In the genomic region with DNA sequence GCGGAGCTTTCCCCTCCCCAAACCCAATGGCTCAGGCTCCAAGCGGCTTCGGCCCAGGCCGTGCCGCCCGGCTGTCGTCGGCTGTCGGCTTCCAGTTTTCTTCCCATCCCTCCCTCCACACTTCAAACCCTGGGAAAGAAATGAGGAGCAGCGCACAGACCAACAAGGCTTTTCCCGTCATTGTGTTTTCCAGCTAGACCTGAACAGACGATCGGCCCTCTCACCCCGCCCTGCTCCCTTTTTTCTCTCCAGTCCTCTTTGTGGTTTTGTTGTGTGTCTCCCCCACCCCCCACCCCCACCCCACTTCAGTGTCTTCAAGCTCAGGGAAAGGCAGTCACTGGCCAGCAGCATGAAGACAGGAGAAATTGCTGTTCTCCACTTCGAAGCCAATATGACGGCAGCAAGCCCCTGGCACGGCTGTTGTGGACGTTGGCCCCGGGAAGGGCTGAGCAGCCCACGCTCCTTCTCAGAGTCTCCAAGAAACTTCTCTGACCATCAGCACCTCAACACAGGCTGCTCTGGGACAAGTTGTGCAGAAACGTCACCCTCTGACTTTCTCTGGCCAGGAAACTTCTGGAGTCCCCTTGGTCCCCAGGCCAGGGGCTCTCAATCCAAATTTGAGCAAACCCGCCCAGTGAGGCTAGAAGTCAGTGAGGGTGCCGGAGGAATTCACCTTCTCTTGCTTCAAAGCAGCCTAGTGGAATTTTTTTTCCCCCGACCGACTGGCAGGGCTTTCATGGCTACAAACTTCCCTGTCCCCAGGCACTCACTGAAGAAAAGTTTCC, we compare ENCODE assay signal across 11 mouse cellular contexts. TPM values are rescaled to one million over a fixed set of nuclear protein-coding genes. Genes with fewer than 3 reads are reported as not detected.
A peak's percentile ranks its signal among the peaks of the same experiment; 100 is the strongest.
DNase-seq lines count a peak whose midpoint lies in the region; ATAC-seq lines count a peak whose summit lies in the region.
"Had no signal": no experiment of that assay in that cellular context is flagged by ENCODE, and none has a peak within 500 bp of the region (broad histone marks: within the 10 kb centered on the region; RNA-seq: fewer than 3 reads in every experiment).

No protein-coding gene starts in this region.

- peak overlapping the region; percentile 21 for H3K4me2 ChIP-seq in limb, embryonic 12.5 days
- 0 out of 2 replicates have a peak overlapping the region, but pooled peaks have one; percentile 10 for H3K4me2 ChIP-seq in limb, embryonic 15.5 days

- H3K9me3 ChIP-seq in limb, embryonic 12.5 days = no peaks in the 10 kb centered on the region
- no peaks in the 10 kb centered on the region for H3K9me3 ChIP-seq in limb, embryonic 10.5 days (replicated peaks)
- 0 out of 2 replicates have a peak, but pooled peaks cover 4% of the 10 kb centered on the region for H3K9me3 ChIP-seq in embryonic facial prominence, embryonic 10.5 days
- H3K9me3 ChIP-seq in limb, embryonic 15.5 days = no peaks in the 10 kb centered on the region

- H3K36me3 ChIP-seq in limb, embryonic 12.5 days = no peaks in the 10 kb centered on the region
- no peaks in the 10 kb centered on the region for H3K36me3 ChIP-seq in limb, embryonic 10.5 days
- H3K36me3 ChIP-seq in embryonic facial prominence, embryonic 10.5 days (replicated peaks) = no peaks in the 10 kb centered on the region
- H3K36me3 ChIP-seq in limb, embryonic 15.5 days = no peaks in the 10 kb centered on the region

- H3K4me1 ChIP-seq in limb, embryonic 12.5 days (replicated peaks) = peaks cover 14% of the 10 kb centered on the region
- H3K4me1 ChIP-seq in limb, embryonic 10.5 days = peaks cover 19% of the 10 kb centered on the region
- peaks cover 22% of the 10 kb centered on the region for H3K4me1 ChIP-seq in embryonic facial prominence, embryonic 10.5 days
- peaks cover 13% of the 10 kb centered on the region for H3K4me1 ChIP-seq in limb, embryonic 15.5 days

- H3K4me3 ChIP-seq in limb, embryonic 12.5 days (replicated peaks) = no peak overlapping the region
- H3K4me3 ChIP-seq in limb, embryonic 10.5 days = no peak overlapping the region
- peak overlapping the region; percentile 14; the same call in 1 of the 2 replicates for H3K4me3 ChIP-seq in embryonic facial prominence, embryonic 10.5 days
- no peak overlapping the region for H3K4me3 ChIP-seq in limb, embryonic 15.5 days

- H3K27ac ChIP-seq in limb, embryonic 12.5 days = no peak overlapping the region
- no peak overlapping the region for H3K27ac ChIP-seq in limb, embryonic 10.5 days
- H3K27ac ChIP-seq in embryonic facial prominence, embryonic 10.5 days (replicated peaks) = peak overlapping the region; percentile 35
- no peak overlapping the region for H3K27ac ChIP-seq in limb, embryonic 15.5 days
- H3K27ac ChIP-seq: macrophage had no signal

- no peak for ATAC-seq in limb, embryonic 12.5 days (ENCODE audit: insufficient number of reproducible peaks, insufficient read depth, low FRiP score, low TSS enrichment, low read depth)
- ATAC-seq in limb, embryonic 15.5 days (ENCODE audit: insufficient number of reproducible peaks, low FRiP score, low TSS enrichment, low read depth) = no peak

- peaks cover 8% of the 10 kb centered on the region for H3K27me3 ChIP-seq in limb, embryonic 12.5 days
- H3K27me3 ChIP-seq in limb, embryonic 10.5 days (ENCODE audit: low read depth, poor library complexity, severe bottlenecking) = peaks cover 6% of the 10 kb centered on the region; the same call in 1 of the 2 replicates
- H3K27me3 ChIP-seq in embryonic facial prominence, embryonic 10.5 days (replicated peaks; ENCODE audit: low read depth, poor library complexity, severe bottlenecking) = peaks cover 20% of the 10 kb centered on the region
- H3K27me3 ChIP-seq in limb, embryonic 15.5 days = no peaks in the 10 kb centered on the region

- DNase-seq in limb, embryonic 10.5 days (ENCODE audit: low spot score) = no peak
- DNase-seq in embryonic facial prominence, embryonic 10.5 days (ENCODE audit: low spot score) = no peak
- DNase-seq in heart, adult 18-20 months = peak; percentile 44 to 50
- DNase-seq in c-Kit-positive CD71-positive TER-119-positive erythroid progenitor cells, embryonic 14.5 days (ENCODE audit: low spot score) = no peak
- DNase-seq in adrenal gland, adult (ENCODE audit: inconsistent age in 2 of 2, low spot score in 1 of 2) = no peak

- 0 out of 2 replicates have a peak overlapping the region, but pooled peaks have one; percentile 4 for H3K9ac ChIP-seq in limb, embryonic 12.5 days (replicated peaks)
- H3K9ac ChIP-seq in limb, embryonic 15.5 days = no peak overlapping the region

- 45% methylated on average over 25 of the region's 25 CpGs for WGBS in limb, embryonic 12.5 days
- 49% methylated on average over 25 of the region's 25 CpGs for WGBS in limb, embryonic 10.5 days
- 43% methylated on average over 25 of the region's 25 CpGs for WGBS in embryonic facial prominence, embryonic 10.5 days
- 41% methylated on average over 25 of the region's 25 CpGs for WGBS in limb, embryonic 15.5 days

RNA-seq across cellular contexts. Expression of a gene that starts 35.6 kb away (rescaled TPM):
- 6.8 and 7.2 TPM in 2 replicates for polyA plus RNA-seq in limb, embryonic 12.5 days (2016; fragmentation: Nextera tagmentation; extraction: Ambion mirVana)
- polyA plus RNA-seq in limb, embryonic 10.5 days (2016; fragmentation: Nextera tagmentation; extraction: Ambion mirVana) = 3.9 and 5.3 TPM in 2 replicates
- polyA plus RNA-seq in embryonic facial prominence, embryonic 10.5 days (2016; fragmentation: Nextera tagmentation; extraction: Ambion mirVana) = 4.2 and 4.7 TPM in 2 replicates
- total RNA-seq in heart, adult 18-20 months (2021) = 10 to 100 TPM; 26.9 to 31.0 TPM
- 4.2 and 4.3 TPM in 2 replicates for polyA plus RNA-seq in limb, embryonic 15.5 days (2015; fragmentation: Nextera tagmentation; extraction: Ambion mirVana)

RNA-seq across cellular contexts. Expression of a gene that starts 47.0 kb away (rescaled TPM):
- polyA plus RNA-seq in limb, embryonic 12.5 days (2016; fragmentation: Nextera tagmentation; extraction: Ambion mirVana) = 16.1 and 18.3 TPM in 2 replicates
- 78.5 and 105 TPM in 2 replicates for polyA plus RNA-seq in limb, embryonic 10.5 days (2016; fragmentation: Nextera tagmentation; extraction: Ambion mirVana)
- 36.9 and 43.2 TPM in 2 replicates for polyA plus RNA-seq in embryonic facial prominence, embryonic 10.5 days (2016; fragmentation: Nextera tagmentation; extraction: Ambion mirVana)
- total RNA-seq in heart, adult 18-20 months (2021) = not detected
- polyA plus RNA-seq in limb, embryonic 15.5 days (2015; fragmentation: Nextera tagmentation; extraction: Ambion mirVana) = 0.31 and 0.51 TPM in 2 replicates
- total RNA-seq: common myeloid progenitor, adult 5-6 weeks; granulocyte monocyte progenitor cell, adult 5-6 weeks; MEL had no signal
- polyA plus RNA-seq: macrophage had no signal

RNA-seq across cellular contexts. Expression of a gene that starts 53.7 kb away (rescaled TPM):
- 12.2 and 12.8 TPM in 2 replicates for polyA plus RNA-seq in limb, embryonic 12.5 days (2016; fragmentation: Nextera tagmentation; extraction: Ambion mirVana)
- polyA plus RNA-seq in limb, embryonic 10.5 days (2016; fragmentation: Nextera tagmentation; extraction: Ambion mirVana) = 13.3 and 14.9 TPM in 2 replicates
- 12.0 and 12.4 TPM in 2 replicates for polyA plus RNA-seq in embryonic facial prominence, embryonic 10.5 days (2016; fragmentation: Nextera tagmentation; extraction: Ambion mirVana)
- total RNA-seq in heart, adult 18-20 months (2021) = 10 to 100 TPM; 17.5 to 18.3 TPM
- polyA plus RNA-seq in limb, embryonic 15.5 days (2015; fragmentation: Nextera tagmentation; extraction: Ambion mirVana) = 12.4 and 20.6 TPM in 2 replicates

Comparison
In these comparisons a context has a peak if more than half of its experiments do, and no peak if none do; other contexts are left out.
1. RNA of a gene that starts 47.0 kb away (polyA plus RNA-seq): 78.5 to 105 TPM in limb, embryonic 10.5 days, 36.9 to 43.2 TPM in embryonic facial prominence, embryonic 10.5 days and 16.1 to 18.3 TPM in limb, embryonic 12.5 days; 0.31 to 0.51 TPM in limb, embryonic 15.5 days; every median in the first group is over 10 times any median in the second.
2. DNase-seq: peak in heart, adult 18-20 months (2 of 2); none in limb, embryonic 10.5 days (single experiment), embryonic facial prominence, embryonic 10.5 days (single experiment), c-Kit-positive CD71-positive TER-119-positive erythroid progenitor cells, embryonic 14.5 days (single experiment) and adrenal gland, adult (0 of 2).